Mouse (Mus musculus) left cerebral cortex, adult 18-20 months (tissue): Measurements from ENCODE around the gene AC141477.1. TPM values are rescaled to one million over a fixed set of nuclear protein-coding genes. Genes with fewer than 3 reads are reported as not detected.
A peak's percentile ranks its signal among the peaks of the same experiment; 100 is the strongest.

Source experiments
- DNase-seq, 2 experiments: peaks; one replicate each; pipeline ENCODE4 v3.0.0; 2021 to 2022; ENCODE audit warnings: low spot score in 2 of 2, mixed read lengths in 1 of 2
- total RNA-seq, 2 experiments: library from RNA; stranded (reverse); gene quantifications; 2 replicates each; pipeline ENCODE4 v1.2.3; 2021

Gene AC141477.1
- total RNA-seq, 2 experiments from 2014 or later = not detected

DNA sequence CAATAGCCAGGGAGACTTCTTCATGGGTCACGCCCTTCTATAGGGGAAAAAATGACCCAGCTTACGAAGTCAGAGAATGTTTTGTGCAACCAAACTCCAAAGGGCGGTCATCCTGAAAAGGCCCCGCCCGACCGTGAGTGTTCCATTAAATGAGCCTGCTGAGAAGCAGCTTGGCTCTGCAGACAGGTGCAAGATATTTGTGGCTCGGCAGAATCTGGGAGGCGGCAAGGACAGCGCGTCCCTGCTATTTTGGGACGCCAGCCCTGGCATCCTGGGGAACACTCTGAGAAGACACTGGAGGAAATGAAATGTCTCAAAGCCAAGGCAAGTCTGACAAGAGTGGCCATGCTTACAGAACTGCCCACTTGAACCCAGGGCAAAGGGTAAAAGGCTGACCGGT lies 23.4 kb downstream of the AC141477.1 start:
- DNase-seq = peak; percentile 64 to 69

DNA sequence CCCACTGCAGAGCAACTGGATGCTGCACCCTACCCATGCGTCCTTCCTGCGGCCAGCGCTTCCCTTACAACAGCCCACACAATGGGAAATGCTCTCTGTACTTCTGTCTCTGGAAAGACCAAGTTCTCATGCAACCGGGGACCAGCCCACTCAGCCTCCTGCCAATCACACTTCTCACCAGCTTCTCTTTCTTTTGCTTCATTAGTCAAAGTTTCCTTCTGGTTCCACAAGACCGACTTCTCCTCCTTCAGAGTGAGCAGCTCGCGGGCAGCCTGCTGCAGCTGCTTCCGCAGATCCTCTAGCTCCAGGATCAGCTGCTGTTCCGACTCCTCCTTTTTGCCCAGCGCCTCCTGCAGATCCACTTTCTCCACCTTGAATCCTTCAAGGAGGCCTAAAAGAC lies 31.7 kb downstream of the AC141477.1 start:
- peak in 1 of 2 experiments; percentile 33 for DNase-seq

DNA sequence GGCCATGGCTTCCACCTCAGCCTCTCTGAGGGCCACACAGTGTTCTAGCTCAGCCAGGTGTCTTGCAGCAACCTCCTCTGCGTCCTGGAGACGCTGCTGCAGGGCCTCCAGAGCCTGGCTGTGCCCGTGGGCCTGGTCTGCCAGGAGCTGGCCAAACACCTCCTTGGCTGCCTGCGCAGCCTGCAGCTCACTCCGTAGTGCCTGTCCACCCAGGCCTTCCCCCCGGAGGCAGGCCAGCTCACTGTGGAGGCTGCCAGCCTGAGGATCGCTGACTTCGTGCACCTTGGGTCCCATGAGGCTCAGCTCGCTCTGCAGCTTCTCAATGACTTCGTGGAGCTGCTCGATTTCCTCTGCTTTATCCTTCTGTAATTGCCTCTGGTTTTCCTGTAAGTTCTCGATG lies 47.6 kb downstream of the AC141477.1 start:
- no peak for DNase-seq

DNA sequence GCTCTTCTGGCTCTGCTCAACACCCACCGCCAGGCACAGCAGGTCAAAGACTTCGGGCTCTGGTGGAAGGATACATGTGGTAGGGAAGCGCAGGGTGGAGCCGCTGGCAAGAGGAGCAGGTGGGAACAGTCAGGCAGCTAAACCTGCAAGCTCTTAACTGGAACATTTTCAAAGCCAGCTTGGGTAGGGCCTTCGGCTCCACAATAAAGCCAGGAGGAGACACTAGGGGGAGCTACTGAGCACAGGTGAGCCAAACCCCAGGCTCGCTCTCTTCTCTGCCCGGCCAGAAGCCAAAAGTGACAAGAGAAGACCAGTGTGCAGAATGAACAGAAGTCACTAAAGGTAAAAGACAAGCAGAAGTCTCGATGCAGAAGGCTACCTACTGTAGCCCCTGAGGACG lies 48.5 kb downstream of the AC141477.1 start:
- peak in 1 of 2 experiments; percentile 61 for DNase-seq

DNA sequence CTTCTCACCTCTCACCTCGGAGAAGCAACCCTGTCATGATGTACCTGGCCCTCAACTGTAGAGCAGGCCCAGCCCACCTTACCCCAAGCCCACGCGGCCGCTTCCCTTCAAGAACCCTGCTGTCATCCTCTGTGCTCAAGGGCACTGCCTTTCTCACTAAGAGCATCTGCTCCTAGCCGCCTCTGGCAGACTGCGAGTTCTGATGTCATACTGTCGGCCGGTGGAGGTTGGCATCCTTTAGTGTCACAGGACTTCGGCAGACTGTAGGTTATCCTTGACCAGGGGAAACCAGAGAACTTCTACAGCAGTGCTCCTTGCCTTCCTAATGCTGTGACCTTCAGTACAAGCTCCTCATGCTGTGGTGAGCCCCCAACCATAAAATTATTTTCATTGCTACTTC lies 49.1 kb downstream of the AC141477.1 start:
- no peak for DNase-seq

Other genes with a start within 250 kb of the AC141477.1 start
- gene Prmt2, start 202.6 kb downstream of the AC141477.1 start, total RNA-seq = 10 to 100 TPM; 62.1 to 70.2 TPM
- gene S100b, start 186.6 kb downstream of the AC141477.1 start, total RNA-seq = 100 to 1,000 TPM; 157 to 173 TPM
- 10 to 100 TPM; 62.6 to 63.3 TPM for gene Dip2a, start 95.2 kb downstream of the AC141477.1 start, total RNA-seq
- gene Pcnt, start 2.3 kb upstream of the AC141477.1 start, total RNA-seq = 10 to 100 TPM; 22.2 to 29.9 TPM
- gene 2610028H24Rik, start 8.6 kb upstream of the AC141477.1 start, total RNA-seq = not detected
- gene Mcm3ap, start 28.5 kb upstream of the AC141477.1 start, total RNA-seq = 10 to 100 TPM; 51.7 to 53.7 TPM
- gene Ybey, start 28.7 kb upstream of the AC141477.1 start, total RNA-seq = 1 to 10 TPM; 4.5 TPM
- gene Lss, start 91.1 kb upstream of the AC141477.1 start, total RNA-seq = 10 to 100 TPM; 47.2 to 58.6 TPM
- not detected for gene Spatc1l, start 121.8 kb upstream of the AC141477.1 start, total RNA-seq
- gene Ftcd, start 135.2 kb upstream of the AC141477.1 start, total RNA-seq = under 1 TPM in 1 of 2 experiments, not detected in 1; 0.12 TPM
- gene Col6a2, start 183.2 kb upstream of the AC141477.1 start, total RNA-seq = 10 to 100 TPM in 1 of 2 experiments, 1 to 10 TPM in 1; 9.3 to 16.1 TPM